Mouse (Mus musculus) T-helper 1 cell (primary cell): Measurements from ENCODE around the gene Tnfrsf11a.

Experiments used
- in situ Hi-C: fragments of 300-600 bp; cut with MboI, MseI; formaldehyde crosslinking; loops from one replicate; pipeline ENCODE4 v1.15.1; 2025; ENCODE audit warnings: high pct_unique_total_duplicates

Tnfrsf11a gene

GRCm38 (mm10) chr1:105780457-105781364, at the start of gene Tnfrsf11a:
Gene Tnfrsf11a, plus strand, starts transcription at chr1:105780718.
- in situ Hi-C loops, result no loop called here

GRCm38 (mm10) chr1:105735318-105735717, 45.2 kb upstream of the Tnfrsf11a start:
- in situ Hi-C loops, result no loop called here

GRCm38 (mm10) chr1:105738334-105738733, 42.2 kb upstream of the Tnfrsf11a start:
- in situ Hi-C loops, result no loop called here

GRCm38 (mm10) chr1:105739493-105739892, 41.0 kb upstream of the Tnfrsf11a start:
- in situ Hi-C loops, result no loop called here

- in situ Hi-C loops, result no loop called here
Measured at GRCm38 (mm10) chr1:105742481-105742880, 38.0 kb upstream of the Tnfrsf11a start.

- in situ Hi-C loops, result no loop called here
Measured at GRCm38 (mm10) chr1:105746444-105746843, 34.1 kb upstream of the Tnfrsf11a start.

GRCm38 (mm10) chr1:105746858-105747596, 33.5 kb upstream of the Tnfrsf11a start:
- in situ Hi-C loops, result no loop called here

GRCm38 (mm10) chr1:105748091-105748799, 32.3 kb upstream of the Tnfrsf11a start:
- in situ Hi-C loops, result no loop called here

- in situ Hi-C loops, result loop anchor here (25.0 kb wide), 1 partner anchor 765 kb away; no protein-coding TSS in a partner anchor
Measured at GRCm38 (mm10) chr1:105752196-105752595, 28.3 kb upstream of the Tnfrsf11a start.

- in situ Hi-C loops, result loop anchor here (25.0 kb wide), 1 partner anchor 766 kb away; no protein-coding TSS in a partner anchor
Measured at GRCm38 (mm10) chr1:105752944-105753343, 27.6 kb upstream of the Tnfrsf11a start.

GRCm38 (mm10) chr1:105758798-105759197, 21.7 kb upstream of the Tnfrsf11a start:
- in situ Hi-C loops, result loop anchor here (25.0 kb wide), 1 partner anchor 771 kb away; no protein-coding TSS in a partner anchor

GRCm38 (mm10) chr1:105759422-105760165, 20.9 kb upstream of the Tnfrsf11a start:
- in situ Hi-C loops, result loop anchor here (25.0 kb wide), 1 partner anchor 772 kb away; no protein-coding TSS in a partner anchor

GRCm38 (mm10) chr1:105765586-105765985, 14.9 kb upstream of the Tnfrsf11a start:
- in situ Hi-C loops, result loop anchor here (25.0 kb wide), 1 partner anchor 778 kb away; no protein-coding TSS in a partner anchor

- in situ Hi-C loops, result loop anchor here (25.0 kb wide), 1 partner anchor 779 kb away; no protein-coding TSS in a partner anchor
Measured at GRCm38 (mm10) chr1:105766099-105766498, 14.4 kb upstream of the Tnfrsf11a start.

GRCm38 (mm10) chr1:105768397-105768796, 12.1 kb upstream of the Tnfrsf11a start:
- in situ Hi-C loops, result loop anchor here (25.0 kb wide), 1 partner anchor 781 kb away; no protein-coding TSS in a partner anchor

GRCm38 (mm10) chr1:105770685-105771084, 9.8 kb upstream of the Tnfrsf11a start:
- in situ Hi-C loops, result loop anchor here (25.0 kb wide), 1 partner anchor 783 kb away; no protein-coding TSS in a partner anchor

GRCm38 (mm10) chr1:105776426-105776825, 4.1 kb upstream of the Tnfrsf11a start:
- in situ Hi-C loops, result no loop called here

- in situ Hi-C loops, result no loop called here
Measured at GRCm38 (mm10) chr1:105780079-105780456, 450 bp upstream of the Tnfrsf11a start.

GRCm38 (mm10) chr1:105781391-105782146, 1.1 kb downstream of the Tnfrsf11a start:
- in situ Hi-C loops, result no loop called here
